32 mouse cellular contexts compared by ENCODE assay signal in genomic region chr13:3753291-3753690, GRCm38 (mm10). TPM values are rescaled to one million over a fixed set of nuclear protein-coding genes. Genes with fewer than 3 reads are reported as not detected.
"Had no signal": no experiment of that assay in that cellular context is flagged by ENCODE, and none has a peak within 500 bp of the region (broad histone marks: within the 10 kb centered on the region; RNA-seq: fewer than 3 reads in every experiment).

No protein-coding gene starts in this region.

- H3K27ac ChIP-seq: gastrocnemius, adult 2 months; heart, adult 2 months; heart, embryonic 13.5 days; heart, embryonic 15.5 days; hindbrain, embryonic 10.5 days; hindbrain, embryonic 12.5 days; hindbrain, embryonic 14.5 days; kidney, postnatal 0 days; layer of hippocampus, adult 2 months; left cerebral cortex, adult 2 months; limb, embryonic 13.5 days; limb, embryonic 15.5 days; liver, embryonic 12.5 days; liver, embryonic 14.5 days had no signal

- H3K4me3 ChIP-seq: gastrocnemius, adult 2 months; heart, adult 2 months; heart, embryonic 13.5 days; heart, embryonic 15.5 days; hindbrain, embryonic 10.5 days; hindbrain, embryonic 12.5 days; layer of hippocampus, adult 2 months; left cerebral cortex, adult 2 months; limb, embryonic 13.5 days; limb, embryonic 15.5 days; liver, embryonic 12.5 days had no signal

- H3K4me1 ChIP-seq: hindbrain, embryonic 10.5 days; hindbrain, embryonic 12.5 days; liver, embryonic 12.5 days had no signal

- DNase-seq: gastrocnemius, adult 2 months; gastrocnemius, postnatal 10 days; gastrocnemius, postnatal 25 days; heart, adult 2 months; heart, postnatal 4 days; kidney, postnatal 14 days; kidney, postnatal 4 days; left cerebral cortex, postnatal 4 days had no signal

- H3K27me3 ChIP-seq: heart, embryonic 13.5 days; heart, embryonic 15.5 days; hindbrain, embryonic 12.5 days; limb, embryonic 13.5 days; limb, embryonic 15.5 days; liver, embryonic 12.5 days had no signal

- H3K36me3 ChIP-seq: heart, embryonic 13.5 days; heart, embryonic 15.5 days; hindbrain, embryonic 10.5 days; hindbrain, embryonic 12.5 days; limb, embryonic 13.5 days; limb, embryonic 15.5 days; liver, embryonic 12.5 days had no signal

RNA-seq across cellular contexts. Expression of gene Calml3, which starts 50.8 kb away (rescaled TPM):
- total RNA-seq: gastrocnemius, adult 2 months; gastrocnemius, postnatal 10 days; gastrocnemius, postnatal 25 days; granulocyte monocyte progenitor cell, adult 5-6 weeks; heart, adult 2 months; heart, postnatal 25 days; heart, postnatal 4 days; layer of hippocampus, adult 2 months; layer of hippocampus, postnatal 10 days; layer of hippocampus, postnatal 25 days; left cerebral cortex, adult 2 months; left cerebral cortex, postnatal 25 days; left cerebral cortex, postnatal 4 days; liver, adult 2 months had no signal
- polyA plus RNA-seq: frontal cortex, adult 2 months; heart, embryonic 13.5 days; heart, embryonic 15.5 days; heart, postnatal 0 days; hindbrain, embryonic 12.5 days; hindbrain, embryonic 14.5 days; hindbrain, embryonic 16.5 days; inflammation-experienced regulatory T-cells, adult 6 months; intestine, embryonic 16.5 days; liver, adult 2 months; liver, embryonic 12.5 days; liver, embryonic 14.5 days; liver, embryonic 16.5 days had no signal
